Mouse (Mus musculus) Patski (cell line): Measurements from ENCODE around the gene Gon7. TPM values are rescaled to one million over a fixed set of nuclear protein-coding genes. Genes with fewer than 3 reads are reported as not detected.

Experiments used
- ATAC-seq: fragments of 100-300 bp; one replicate; pipeline ENCODE4 v1.8.0; 2021
- CTCF ChIA-PET: fragments of 350-600 bp; sonication (Branson Sonifier 250); formaldehyde crosslinking; loops from one replicate; lab custom pipeline; 2022; ENCODE audit warnings: inconsistent platforms; lab: Charles Lee
- POLR2A ChIA-PET: fragments of 350-600 bp; sonication (Branson Sonifier 250); formaldehyde crosslinking; loops from one replicate; lab custom pipeline; 2022; ENCODE audit warnings: antibody characterized with exemption, inconsistent platforms; lab: Charles Lee
- DNase-seq: peaks from one replicate; pipeline ENCODE4 v3.0.0-alpha.2; 2011; ENCODE audit warnings: low read depth, low spot score
- H3K27me3 ChIP-seq: fragments of 371-371 bp; one replicate; pipeline ENCODE4 v1.5.1; 2021
- CTCF ChIP-seq: fragments of 100-300 bp; IDR thresholded peaks from one replicate; pipeline ENCODE4 v1.5.1; 2021
- in situ Hi-C: fragments of 300-500 bp; cut with MboI; formaldehyde crosslinking; loops from 3 replicates; pipeline ENCODE4 v1.11.1; 2018; ENCODE audit warnings: low pct_unique_long_range_greater_than_20kb, mixed read lengths
- polyA plus RNA-seq: library from polyadenylated mRNA; unstranded; gene quantifications from one replicate; pipeline ENCODE4 v1.2.3, GENCODE M21; 2021

Gon7 gene
- polyA plus RNA-seq, 1 experiment from 2014 or later = 14.6 TPM

DNA sequence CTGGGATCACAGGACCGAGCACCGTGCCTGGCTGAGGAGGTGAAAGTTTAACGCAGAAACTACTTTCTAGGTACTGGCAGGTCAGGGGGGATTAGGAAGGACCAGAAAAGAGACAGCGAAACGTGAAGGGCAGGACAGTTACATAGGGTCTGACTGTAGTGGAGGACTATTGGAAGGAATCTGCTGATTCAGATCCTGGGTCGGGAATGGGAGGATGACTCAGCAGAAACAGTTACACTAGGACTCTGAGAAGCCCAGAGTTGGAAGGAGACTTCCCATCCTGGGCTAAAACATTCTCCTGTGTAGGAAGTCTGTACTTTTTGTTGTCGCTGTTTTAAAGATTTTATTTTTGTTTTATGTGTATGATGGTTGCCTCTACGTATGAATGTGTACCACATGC lies 14.0 kb upstream of the Gon7 start:
- TF ChIP-seq CTCF = no peak
- POLR2A ChIA-PET = interaction anchor here (0.7 kb wide), 1 partner anchor 11 kb away, joined by 4 read pairs; no protein-coding TSS in a partner anchor
- ATAC-seq (no peak), DNase-seq (no peak)
- H3K27me3 ChIP-seq = no peaks in the 10 kb centered on the region
- in situ Hi-C loops = loop anchor here (25.0 kb wide), 1 partner anchor 784 kb away; the partner anchor contains the start of gene Cpsf2
- CTCF ChIA-PET = no interaction called here

DNA sequence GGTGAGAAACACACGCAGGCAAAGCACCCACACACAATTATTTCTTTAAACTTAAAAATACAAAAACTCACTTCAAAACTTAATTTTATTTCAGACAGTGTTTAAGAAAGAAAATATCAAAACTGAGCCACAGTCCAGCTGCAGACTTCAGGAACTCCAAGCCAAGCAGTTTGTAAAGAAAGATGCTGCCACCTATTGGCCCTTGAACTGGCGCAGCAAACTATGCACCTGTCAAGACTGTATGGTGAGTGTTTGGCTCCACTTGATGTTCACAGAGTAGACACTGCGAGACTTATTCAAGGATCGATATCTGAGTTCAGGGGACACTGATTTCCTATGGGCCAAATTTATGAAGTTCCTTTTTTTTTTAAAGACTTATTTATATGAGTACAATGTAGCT lies 11.4 kb upstream of the Gon7 start:
- no peak for ATAC-seq
- TF ChIP-seq CTCF = peak; percentile 51
- ChIA-PET CTCF (interaction anchor here (1.1 to 2.3 kb wide), 5 partner anchors 10 to 30 kb away, joined by 3 to 7 read pairs (median 4); no protein-coding TSS in a partner anchor), POLR2A (interaction anchor here (0.6 to 0.7 kb wide), 2 partner anchors 12 to 244 kb away, joined by 3 to 4 read pairs; no protein-coding TSS in a partner anchor)
- no peak for DNase-seq
- H3K27me3 ChIP-seq = no peaks in the 10 kb centered on the region
- in situ Hi-C loops = loop anchor here (25.0 kb wide), 1 partner anchor 782 kb away; the partner anchor contains the start of gene Cpsf2

DNA sequence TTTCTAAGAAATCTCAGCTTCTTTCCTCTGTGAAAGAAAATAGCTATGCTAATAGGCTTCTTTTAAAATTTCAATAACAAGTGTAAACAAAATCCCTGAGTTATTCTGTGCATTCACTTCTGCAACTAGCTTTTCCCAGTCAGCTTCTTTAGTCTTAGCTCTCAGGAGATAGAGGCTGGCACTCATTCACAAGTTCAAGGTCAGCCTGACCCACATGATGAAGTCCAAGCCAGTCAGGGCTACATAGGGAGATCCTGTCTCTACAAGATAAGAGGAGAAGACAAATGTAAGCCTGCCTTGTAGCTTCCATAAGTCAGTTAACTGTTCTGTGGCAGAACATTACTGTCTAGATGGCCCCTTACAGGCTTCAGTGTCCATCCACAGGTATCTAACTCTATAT lies 6.1 kb upstream of the Gon7 start:
- TF ChIP-seq CTCF = no peak
- CTCF ChIA-PET = interaction anchor here (1.5 kb wide), 1 partner anchor 16 kb away, joined by 3 read pairs; no protein-coding TSS in a partner anchor
- no peak for ATAC-seq
- in situ Hi-C loops = loop anchor here (25.0 kb wide), 1 partner anchor 776 kb away; the partner anchor contains the start of gene Cpsf2
- no peak for DNase-seq
- no peaks in the 10 kb centered on the region for H3K27me3 ChIP-seq
- POLR2A ChIA-PET = interaction anchor here (1.2 kb wide), 1 partner anchor 23 kb away, joined by 4 read pairs; no protein-coding TSS in a partner anchor

DNA sequence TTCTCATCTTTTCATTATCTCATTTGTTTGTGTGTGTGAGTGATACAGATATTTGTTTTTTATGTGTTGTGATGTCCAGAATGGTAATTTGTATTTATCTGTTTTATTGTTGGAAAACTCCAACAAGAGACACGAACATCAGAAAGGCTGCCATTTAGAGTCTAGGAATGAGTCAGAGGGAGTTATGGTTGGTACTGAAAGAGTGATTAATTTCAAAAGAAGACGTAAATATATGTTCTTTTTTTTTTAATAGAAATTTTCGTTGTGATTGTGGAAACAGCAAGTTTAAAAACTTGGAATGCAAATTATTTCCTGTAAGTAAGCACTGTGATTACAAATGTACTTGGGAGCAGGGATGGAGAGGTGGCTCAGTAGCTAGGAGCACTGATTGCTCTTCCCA lies 4.1 kb upstream of the Gon7 start:
- ATAC-seq (no peak), DNase-seq (no peak)
- POLR2A ChIA-PET = no interaction called here
- TF ChIP-seq CTCF = no peak
- CTCF ChIA-PET = interaction anchor here (0.9 to 1.7 kb wide), 2 partner anchors 12 to 21 kb away, joined by 3 to 5 read pairs; no protein-coding TSS in a partner anchor
- in situ Hi-C loops = loop anchor here (25.0 kb wide), 1 partner anchor 774 kb away; the partner anchor contains the start of gene Cpsf2
- H3K27me3 ChIP-seq = no peaks in the 10 kb centered on the region

DNA sequence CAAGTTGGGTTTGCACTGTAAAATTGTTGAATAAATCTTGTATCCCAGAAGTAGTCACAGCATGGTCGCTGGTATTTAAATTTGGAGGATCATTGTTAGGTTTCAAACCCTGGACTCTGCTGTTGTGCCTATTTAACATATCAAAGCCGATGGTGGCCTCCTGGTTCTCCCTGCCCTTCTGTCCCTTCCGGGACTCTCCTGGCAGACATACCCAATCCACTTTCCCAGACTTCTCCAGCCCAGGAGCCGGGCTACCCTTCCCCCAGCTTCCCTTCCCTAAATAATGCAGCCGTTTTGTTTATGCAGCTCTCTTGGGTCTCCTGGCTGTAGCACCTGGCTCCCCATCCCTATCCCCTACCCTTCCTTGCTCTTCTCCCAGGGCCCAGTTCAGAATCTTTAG lies 1.3 kb upstream of the Gon7 start:
- no peak for TF ChIP-seq CTCF
- ATAC-seq (no peak), DNase-seq (no peak)
- ChIA-PET CTCF (interaction anchor here (0.5 kb wide), 1 partner anchor 10 kb away, joined by 3 read pairs; no protein-coding TSS in a partner anchor), POLR2A (no interaction called here)
- in situ Hi-C loops = loop anchor here (25.0 kb wide), 1 partner anchor 772 kb away; the partner anchor contains the start of gene Cpsf2
- no peaks in the 10 kb centered on the region for H3K27me3 ChIP-seq

DNA sequence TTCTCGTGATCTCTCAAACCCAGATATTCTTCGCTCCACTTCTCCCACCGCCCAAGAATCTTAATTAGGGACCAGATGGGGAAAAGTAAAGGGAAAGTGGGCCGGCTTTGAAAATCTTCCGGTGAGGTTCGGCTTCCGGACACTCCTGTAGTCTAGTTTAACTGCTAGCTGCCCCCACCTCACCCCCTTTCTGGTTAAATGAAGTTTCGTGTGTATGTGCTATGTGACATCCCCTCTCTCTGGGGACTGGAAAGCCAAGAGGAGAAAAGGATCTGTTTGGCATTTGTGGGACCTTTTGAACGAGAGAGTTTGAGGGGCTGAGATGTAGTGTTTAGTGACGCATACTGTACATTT lies 777 bp upstream of the Gon7 start, which contains the start of gene Gm20604:
Gm20604 (minus strand) TSS at position 270 of the 354 bp plus-strand sequence.
- H3K27me3 ChIP-seq = no peaks in the 10 kb centered on the region
- DNase-seq = no peak
- in situ Hi-C loops = loop anchor here (25.0 kb wide), 1 partner anchor 771 kb away; the partner anchor contains the start of gene Cpsf2
- ATAC-seq = no peak
- no peak for TF ChIP-seq CTCF
- ChIA-PET POLR2A (no interaction called here), CTCF (interaction anchor here (0.5 kb wide), 1 partner anchor 11 kb away, joined by 3 read pairs; no protein-coding TSS in a partner anchor)

DNA sequence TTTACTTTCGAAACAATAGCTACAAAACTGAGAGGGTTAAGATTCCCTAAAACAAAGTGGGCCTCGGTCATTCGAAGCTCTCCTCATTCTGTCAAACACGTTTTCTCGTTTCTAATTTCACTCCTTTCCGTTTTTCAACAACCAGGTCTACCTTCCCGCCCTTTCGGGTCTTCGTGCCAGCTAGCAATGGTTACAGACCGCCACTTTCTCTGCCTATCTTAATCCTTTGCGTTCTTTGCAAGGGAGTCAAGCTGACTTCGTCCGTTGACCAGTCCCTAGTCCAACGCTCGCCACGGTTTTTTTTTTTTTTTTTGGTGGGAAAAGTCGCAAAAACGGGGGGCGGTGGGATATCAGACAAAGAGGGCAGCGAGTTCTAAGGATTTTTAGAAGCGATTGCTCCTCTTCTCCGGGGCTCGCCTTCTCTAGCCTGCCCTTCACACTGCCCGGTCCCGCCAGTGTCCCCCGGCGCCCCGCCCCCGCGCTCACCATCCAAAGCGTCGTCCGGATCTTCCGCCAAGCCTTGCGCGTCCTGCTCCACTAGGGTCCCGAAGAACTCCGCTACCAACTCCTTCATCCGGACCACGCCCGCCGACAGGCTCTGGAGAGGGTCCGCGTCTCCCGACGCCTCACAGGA lies 431 bp downstream of the Gon7 start:
- no peaks in the 10 kb centered on the region for H3K27me3 ChIP-seq
- no peak for TF ChIP-seq CTCF
- ChIA-PET CTCF (no interaction called here), POLR2A (no interaction called here)
- ATAC-seq (peak; percentile 81), DNase-seq (no peak)
- in situ Hi-C loops = loop anchor here (25.0 kb wide), 1 partner anchor 770 kb away; the partner anchor contains the start of gene Cpsf2

DNA sequence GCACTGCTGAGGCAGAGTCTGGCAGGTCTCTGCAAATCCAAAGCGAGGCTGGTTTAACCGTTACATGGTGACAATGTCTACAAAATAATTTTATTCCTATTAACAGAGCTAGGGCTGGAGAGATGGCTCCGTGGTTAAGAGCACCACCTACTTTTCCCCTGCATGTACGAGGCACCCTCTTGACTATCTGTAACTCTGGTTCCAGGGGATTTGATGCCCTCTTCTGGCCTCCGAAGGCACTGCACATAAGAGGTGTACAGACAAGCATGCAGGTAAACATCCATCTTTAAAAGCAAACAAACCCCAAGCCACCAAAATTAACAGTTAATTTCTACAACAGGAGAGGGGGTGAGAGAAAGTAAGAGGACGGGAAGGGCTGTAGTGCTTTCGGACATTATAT lies 1.3 kb downstream of the Gon7 start:
- no peak for ATAC-seq
- ChIA-PET CTCF (interaction anchor here (1.3 kb wide), 1 partner anchor 17 kb away, joined by 3 read pairs; no protein-coding TSS in a partner anchor), POLR2A (interaction anchor here (1.2 kb wide), 1 partner anchor 16 kb away, joined by 4 read pairs; no protein-coding TSS in a partner anchor)
- in situ Hi-C loops = loop anchor here (25.0 kb wide), 1 partner anchor 769 kb away; the partner anchor contains the start of gene Cpsf2
- no peak for DNase-seq
- TF ChIP-seq CTCF = peak; percentile 67
- no peaks in the 10 kb centered on the region for H3K27me3 ChIP-seq

DNA sequence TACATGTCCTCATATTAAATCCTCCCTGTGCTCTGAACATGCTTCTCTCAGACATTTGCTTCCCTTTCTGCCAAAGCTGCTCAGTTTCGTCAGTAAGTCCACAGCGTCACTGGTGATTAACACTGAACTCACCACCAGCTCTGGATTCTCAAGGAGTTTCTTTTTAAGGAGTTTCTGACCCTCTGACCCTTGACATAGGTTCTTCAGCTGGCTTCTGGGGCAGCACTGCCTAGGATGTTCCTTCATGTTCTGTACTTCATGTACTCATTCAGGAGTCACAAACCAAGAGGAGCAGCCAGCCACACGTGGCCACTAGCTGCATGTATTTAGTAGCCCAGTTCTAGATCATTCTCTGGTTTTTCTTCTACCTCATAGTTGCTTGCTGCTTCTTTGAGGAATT lies 9.3 kb downstream of the Gon7 start:
- ChIA-PET POLR2A (no interaction called here), CTCF (no interaction called here)
- no peak for DNase-seq
- no peak for ATAC-seq
- H3K27me3 ChIP-seq = no peaks in the 10 kb centered on the region
- no peak for TF ChIP-seq CTCF
- in situ Hi-C loops = no loop called here

DNA sequence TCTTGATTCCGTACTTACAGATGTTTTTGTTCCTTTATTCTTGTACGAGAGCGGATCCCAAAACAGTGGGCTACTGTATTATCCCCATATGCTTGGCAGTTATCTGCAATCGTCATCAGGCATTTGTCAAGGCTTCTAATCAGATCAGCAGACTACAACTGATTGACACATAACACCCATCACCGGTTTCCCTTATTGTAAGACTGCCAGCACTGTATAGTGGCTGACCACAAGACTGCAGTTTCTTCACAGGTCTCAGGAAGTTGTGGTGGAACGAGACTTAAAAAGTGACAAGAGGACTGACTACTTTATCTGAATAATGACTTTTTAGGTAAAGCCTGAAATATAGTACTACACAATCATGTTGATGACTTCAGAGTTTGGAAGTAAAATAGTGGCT lies 12.8 kb downstream of the Gon7 start:
- no peaks in the 10 kb centered on the region for H3K27me3 ChIP-seq
- ChIA-PET CTCF (no interaction called here), POLR2A (no interaction called here)
- in situ Hi-C loops = no loop called here
- no peak for TF ChIP-seq CTCF
- ATAC-seq (no peak), DNase-seq (no peak)
